Mouse (Mus musculus): ENCODE data around the gene Asic2.

- TF ChIP-seq POLR2A (IDR thresholded peaks at IDR 0.05; ENCODE audit: low read depth, low read length) (no peak), CTCF (conservative IDR thresholded peaks at IDR 0.05; ENCODE audit: insufficient read depth, insufficient read length, low read depth, low read length) (no peak)
Observed at GRCm38 (mm10) chr11:81135141-81135540, 833.1 kb downstream of the Asic2 start.
